Mouse (Mus musculus) kidney, postnatal 25 days (tissue): ENCODE data around the gene Anxa3.
A peak's percentile ranks its signal among the peaks of the same experiment; 100 is the strongest.

Experiments
- DNase-seq, 2 experiments: peaks; one replicate each; pipeline ENCODE4 v3.0.0; 2021; ENCODE audit warnings: mixed read lengths in 2 of 2

Gene Anxa3

DNA sequence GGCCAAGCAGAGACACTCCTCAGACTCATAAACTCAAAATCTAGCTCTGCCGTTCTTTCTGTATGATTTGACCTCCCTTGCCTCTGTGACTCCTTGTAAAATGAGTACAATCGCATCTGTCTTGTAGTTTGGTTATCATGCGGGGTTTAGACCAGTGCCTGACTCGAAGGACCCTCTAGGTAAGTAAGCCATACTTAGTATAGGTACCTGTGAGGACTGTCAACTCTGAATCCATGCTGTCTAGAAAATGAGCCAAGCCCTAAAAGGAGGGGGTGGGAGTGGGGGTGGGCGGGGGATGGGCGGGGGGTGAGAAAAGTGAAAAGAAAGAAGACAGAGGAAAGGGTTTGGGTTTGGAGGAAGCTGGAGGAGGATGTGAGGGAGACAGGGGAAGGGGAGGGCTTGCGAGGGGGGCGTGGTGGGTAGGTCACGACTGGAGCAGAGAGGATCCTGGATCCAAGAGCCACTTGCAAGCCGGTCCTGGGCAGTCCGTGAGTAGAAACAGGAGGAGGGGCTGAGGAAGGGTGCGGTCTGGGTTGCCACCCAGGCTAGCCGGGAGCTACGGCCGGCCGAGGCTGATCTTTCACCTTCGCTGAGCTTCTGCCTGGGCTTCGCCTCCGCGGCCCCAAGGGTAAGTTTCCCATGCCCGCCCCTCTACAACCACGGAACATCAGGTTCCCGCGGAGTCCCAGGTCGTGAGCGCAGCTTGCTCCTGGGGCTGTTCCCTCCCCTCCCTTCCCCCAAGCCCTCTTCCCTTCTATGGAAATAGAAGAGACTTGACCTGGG is at the start of gene Anxa3:
Gene Anxa3 (plus strand): TSS at position 404 of the 783 bp plus-strand sequence.
- DNase-seq = peak; percentile 70 to 87

DNA sequence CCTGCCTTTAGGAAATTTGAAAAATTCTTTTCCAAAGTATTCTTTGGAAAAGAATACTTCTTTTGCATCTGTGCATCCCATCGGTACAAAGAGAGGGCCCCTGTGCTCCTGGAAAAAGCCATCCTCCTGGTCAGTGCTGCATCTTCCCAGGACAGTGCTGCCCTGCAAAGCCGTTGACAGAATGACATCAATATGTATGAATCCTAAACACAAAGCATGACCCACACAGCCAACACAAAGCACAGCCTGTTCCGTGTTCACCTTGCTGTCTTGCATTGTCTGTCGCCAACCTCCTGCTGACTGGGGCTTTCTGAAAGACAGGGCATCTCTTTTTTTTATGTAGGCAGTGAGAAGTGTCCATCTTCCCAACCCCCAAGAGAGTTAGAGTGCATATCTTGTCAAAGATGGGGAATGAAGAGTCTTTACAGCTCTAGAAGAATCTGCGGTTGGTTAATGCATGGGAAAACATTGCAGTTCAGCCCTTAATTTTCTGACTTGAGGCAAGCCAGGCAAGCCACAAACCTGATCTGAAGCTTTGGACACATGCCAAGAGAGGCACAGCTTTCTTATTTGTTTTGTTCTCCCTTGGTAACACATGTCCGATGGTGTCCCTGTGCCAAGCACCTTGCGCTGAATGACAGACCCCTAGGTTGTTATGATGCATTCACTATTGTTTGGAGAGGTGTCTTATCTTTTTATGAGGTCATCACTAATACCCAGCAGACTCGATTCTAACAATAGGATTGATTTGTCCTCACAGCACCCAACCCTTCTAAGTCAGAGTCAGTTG is 45.7 kb upstream of the Anxa3 start:
- DNase-seq = no peak

DNA sequence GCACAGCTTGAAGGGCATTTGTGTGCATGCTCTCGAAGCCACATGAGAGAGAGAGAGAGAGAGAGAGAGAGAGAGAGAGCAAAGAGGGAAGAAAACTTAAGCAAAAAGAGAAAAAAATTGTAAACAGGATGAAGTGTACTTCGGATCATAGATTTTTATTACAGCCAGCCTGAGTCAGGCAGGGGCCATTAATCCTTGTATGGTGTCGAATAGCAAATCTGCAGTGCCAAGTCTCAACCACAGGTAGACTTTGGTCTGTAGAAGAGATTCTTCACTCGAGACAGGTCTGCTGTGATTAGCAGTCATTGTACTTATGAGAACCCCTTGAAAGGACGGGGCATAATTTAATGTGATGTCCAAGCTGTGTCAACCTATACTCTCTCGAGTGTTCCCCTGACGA is 35.5 kb upstream of the Anxa3 start:
- no peak for DNase-seq

DNA sequence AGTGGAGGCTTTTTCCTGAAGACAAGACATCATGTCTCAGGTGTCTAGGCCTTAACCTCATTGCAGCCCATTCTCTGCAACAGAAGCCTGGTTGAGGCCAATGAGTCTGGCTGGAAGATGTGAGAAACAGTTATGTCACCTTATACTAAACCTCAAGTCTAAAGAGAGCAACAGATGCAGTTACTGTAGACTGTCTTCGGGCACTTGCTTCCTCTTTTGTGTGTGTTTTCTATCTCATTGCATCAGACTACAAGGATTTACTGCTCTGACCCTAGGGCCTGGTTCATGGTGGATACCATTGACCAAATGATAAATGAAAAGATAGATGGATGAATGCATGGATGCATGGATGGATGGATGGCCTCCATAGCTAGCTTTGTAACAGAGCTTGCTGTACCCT is 31.1 kb upstream of the Anxa3 start:
- DNase-seq = no peak

- peak; percentile 53 to 80 for DNase-seq
These were observed 24.2 kb upstream of the Anxa3 start for GRCm38 (mm10) chr5:96768846-96769471.

DNA sequence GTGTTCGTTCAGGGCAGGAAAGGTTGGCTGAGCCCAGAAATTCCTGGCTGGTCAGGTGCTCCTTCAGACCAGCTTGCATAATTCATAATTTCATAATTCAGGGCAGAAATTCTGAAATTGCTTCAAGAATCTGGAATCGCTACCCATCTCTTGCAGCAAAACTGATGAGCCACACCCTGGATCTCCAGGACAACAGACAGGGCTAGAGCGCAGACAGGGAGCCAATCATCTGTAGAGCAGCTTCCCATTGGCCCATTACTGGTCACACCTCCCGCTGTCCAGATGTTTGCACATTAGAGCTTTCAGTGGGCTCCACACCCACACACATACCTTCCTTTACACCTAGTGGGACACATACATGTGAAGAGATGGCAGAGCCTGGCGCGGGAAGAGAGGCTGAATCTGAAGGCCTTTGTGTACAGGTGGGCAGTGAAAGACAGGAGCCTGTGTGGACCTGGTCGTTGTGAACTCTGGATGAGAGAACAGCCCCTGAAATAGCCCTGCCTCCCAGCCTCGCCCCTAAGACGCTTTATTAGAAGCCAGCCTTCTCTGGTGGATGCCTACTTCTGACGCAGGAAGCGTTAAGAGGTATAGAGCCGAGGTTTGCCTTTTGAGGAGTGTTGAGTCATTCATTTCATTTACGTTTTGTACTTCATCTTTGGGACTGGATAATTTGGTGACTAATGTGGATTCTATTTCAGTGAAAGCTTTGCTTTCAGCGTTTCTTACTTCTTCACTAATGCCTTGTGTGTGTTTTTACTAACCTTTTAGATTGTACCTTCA is 9.4 kb upstream of the Anxa3 start:
- no peak for DNase-seq

- DNase-seq = no peak
These were observed 8.0 kb upstream of the Anxa3 start for GRCm38 (mm10) chr5:96785096-96785495.

- DNase-seq = peak; percentile 64 to 70
These were observed 717 bp upstream of the Anxa3 start for GRCm38 (mm10) chr5:96792422-96792821.

- no peak for DNase-seq
These were observed 955 bp downstream of the Anxa3 start for GRCm38 (mm10) chr5:96793953-96794635.

DNA sequence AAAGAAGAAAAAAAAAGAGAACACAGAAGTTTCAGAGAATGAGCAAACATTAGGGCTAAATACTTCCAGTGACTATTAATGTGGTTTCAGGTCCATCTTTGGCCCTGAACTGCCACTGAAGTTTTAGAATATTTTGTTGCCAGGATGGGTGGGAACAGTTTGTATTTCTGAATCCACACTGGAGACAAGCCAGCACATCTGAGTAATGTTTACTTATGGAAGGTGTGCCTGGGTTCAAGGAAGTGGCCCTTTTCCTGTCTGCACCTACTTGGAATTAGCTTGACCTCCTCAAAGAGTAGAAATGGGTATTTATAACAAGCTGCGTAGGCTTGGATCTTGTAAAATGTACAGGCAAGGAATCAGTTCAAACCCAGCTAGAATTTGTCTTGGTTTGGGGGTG is 2.6 kb downstream of the Anxa3 start:
- peak in 1 of 2 experiments; percentile 49 for DNase-seq

GRCm38 (mm10) chr5:96797465-96797864 is 4.3 kb downstream of the Anxa3 start:
- no peak for DNase-seq

- no peak for DNase-seq
These were observed 6.0 kb downstream of the Anxa3 start for GRCm38 (mm10) chr5:96799165-96799564.

- DNase-seq = no peak
These were observed 6.8 kb downstream of the Anxa3 start for GRCm38 (mm10) chr5:96799969-96800368.

DNA sequence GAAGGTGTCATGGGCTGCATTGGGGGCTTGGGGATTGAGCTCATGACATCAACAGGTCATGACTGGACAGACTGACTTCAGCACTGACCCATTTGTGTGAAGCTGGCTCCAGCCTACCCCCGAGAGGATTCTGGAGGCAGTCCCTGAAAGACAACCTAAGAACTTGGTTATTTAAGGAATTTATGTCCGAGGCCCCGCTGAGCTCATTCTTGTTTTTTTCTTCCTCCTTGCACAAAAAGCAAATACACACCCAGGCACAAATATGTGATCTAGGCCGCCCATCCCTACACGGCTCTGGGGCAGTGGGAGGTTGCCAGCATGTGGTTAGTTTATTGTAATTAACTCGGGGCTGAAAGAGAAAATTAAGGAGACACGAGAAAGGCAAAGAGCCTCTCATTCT is 9.0 kb downstream of the Anxa3 start:
- DNase-seq = no peak

- peak; percentile 45 to 62 for DNase-seq
These were observed 10.0 kb downstream of the Anxa3 start for GRCm38 (mm10) chr5:96803091-96803490.

GRCm38 (mm10) chr5:96804304-96804703 is 11.2 kb downstream of the Anxa3 start:
- peak; percentile 32 to 50 for DNase-seq

- DNase-seq = no peak
These were observed 11.7 kb downstream of the Anxa3 start for GRCm38 (mm10) chr5:96804813-96805212.

DNA sequence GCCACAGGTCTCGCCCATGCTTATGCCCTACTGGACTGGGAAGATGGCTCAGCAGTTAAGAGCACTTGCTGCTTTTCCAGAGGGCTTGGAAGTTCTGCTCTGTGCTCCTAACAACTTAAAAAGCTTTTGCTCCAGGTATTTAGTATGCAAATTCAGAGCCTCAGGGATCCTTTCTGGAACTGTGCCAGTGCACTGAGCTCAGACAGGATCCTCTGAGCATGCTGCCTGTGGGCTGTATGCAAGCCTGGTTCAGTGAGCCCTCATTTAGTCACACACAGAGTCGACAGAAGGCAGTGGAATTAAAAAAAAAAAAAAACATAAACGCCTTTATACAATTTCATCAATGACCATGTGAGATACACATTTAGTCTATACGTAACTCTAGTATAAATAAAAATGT is 17.5 kb downstream of the Anxa3 start:
- DNase-seq = peak in 1 of 2 experiments; percentile 31

DNA sequence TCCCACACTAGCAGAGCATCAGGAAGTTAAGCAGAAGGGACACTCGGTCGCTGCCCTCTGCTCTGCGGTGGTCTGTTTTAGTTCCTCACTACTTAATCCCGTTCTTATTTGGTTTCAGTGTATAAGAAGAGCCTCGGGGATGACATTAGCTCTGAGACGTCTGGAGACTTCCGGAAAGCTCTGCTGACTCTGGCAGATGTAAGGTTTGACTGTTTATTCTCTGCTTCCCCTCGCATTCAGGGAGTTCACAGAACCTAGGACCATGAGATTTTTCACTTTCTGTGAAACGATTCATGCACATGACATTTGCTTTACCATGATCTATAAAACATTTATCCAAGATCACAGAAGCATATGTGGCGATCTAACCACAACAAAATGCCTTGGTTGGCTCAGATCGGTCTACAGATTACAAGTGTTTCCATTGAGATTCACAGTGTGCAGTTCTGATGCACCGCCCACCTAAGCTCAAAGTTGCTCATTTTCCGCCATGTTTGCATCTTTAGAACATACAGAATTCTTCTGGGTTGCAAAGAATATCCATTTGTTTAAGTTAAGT is 31.7 kb downstream of the Anxa3 start:
- DNase-seq = no peak

- no peak for DNase-seq
These were observed 34.0 kb downstream of the Anxa3 start for GRCm38 (mm10) chr5:96827176-96827575.

GRCm38 (mm10) chr5:96834338-96834737 is 41.2 kb downstream of the Anxa3 start:
- DNase-seq = no peak

DNA sequence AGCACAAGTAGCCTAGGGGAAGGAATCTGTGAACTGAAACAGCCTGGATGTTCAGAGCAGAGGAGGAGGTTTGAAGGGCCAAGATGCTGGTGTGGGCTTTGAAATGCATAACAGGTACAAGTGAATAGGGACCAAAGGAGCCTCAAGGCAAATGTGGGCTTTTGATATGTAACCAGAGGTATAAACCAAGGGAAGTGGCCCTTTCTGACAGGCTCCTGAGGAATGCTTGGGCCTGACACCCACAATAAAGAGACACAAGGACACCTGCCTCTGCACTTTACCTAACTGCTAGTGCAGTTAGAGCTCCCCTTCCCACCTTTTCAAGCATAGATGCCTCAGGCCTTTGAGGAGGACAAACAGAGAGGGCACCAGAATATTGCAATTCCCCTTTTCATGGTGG is 54.8 kb downstream of the Anxa3 start:
- no peak for DNase-seq
